Mouse (Mus musculus): ENCODE measurements around the gene Ufd1. TPM values are rescaled to one million over a fixed set of nuclear protein-coding genes. Genes with fewer than 3 reads are reported as not detected.

Gene Ufd1
- polyA plus RNA-seq (2015; fragmentation: Nextera tagmentation; extraction: Ambion mirVana), result 68.8 and 69.4 TPM in 2 replicates

DNA sequence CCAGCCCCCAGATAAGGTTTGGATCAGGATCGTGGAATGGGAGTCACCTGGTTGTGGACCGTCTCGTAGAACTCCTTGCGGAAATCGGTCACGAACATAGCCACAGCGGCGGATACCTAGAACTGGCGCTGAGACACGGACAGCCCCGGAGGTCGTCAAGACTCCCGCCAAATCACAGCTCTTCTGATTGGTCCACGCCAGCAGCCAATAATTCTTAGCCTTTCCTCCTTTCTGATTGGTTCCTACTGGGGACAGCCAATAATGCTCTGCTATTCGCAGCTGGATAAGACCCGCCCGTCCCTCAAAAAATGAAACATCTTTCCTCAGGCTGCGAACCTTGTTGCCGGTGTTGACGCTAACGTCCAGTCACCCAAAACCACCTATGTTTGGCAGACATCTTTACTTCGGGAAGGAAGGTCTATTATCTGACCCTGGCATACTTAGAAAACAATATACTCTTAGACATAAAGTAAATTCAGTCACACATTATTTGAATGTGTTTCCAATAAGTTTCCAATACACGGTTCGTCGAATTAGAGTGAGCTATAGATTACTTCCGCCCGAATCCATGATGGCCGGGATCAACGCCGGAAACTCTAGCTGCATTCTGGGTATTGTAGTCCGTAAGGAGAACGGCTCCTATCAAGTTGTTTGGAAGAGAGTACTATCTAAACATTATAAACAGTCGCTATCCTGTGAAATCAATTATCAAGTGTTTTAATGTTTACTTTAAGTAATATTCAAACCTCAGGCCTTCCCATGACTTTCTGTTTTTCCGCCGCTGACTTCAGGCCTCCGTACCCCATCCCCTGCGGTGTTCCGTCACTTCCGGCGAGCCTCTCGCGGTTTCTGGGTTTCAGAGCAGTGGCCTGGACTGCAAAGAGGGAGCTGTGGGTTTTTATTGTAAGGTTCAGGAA lies at the start of gene Ufd1, which contains the start of gene Cdc45:
Gene Ufd1, plus strand, starts transcription at position 312 of the 917 bp plus-strand sequence.
Gene Cdc45, minus strand, starts transcription at position 520 of the 917 bp plus-strand sequence.

DNA sequence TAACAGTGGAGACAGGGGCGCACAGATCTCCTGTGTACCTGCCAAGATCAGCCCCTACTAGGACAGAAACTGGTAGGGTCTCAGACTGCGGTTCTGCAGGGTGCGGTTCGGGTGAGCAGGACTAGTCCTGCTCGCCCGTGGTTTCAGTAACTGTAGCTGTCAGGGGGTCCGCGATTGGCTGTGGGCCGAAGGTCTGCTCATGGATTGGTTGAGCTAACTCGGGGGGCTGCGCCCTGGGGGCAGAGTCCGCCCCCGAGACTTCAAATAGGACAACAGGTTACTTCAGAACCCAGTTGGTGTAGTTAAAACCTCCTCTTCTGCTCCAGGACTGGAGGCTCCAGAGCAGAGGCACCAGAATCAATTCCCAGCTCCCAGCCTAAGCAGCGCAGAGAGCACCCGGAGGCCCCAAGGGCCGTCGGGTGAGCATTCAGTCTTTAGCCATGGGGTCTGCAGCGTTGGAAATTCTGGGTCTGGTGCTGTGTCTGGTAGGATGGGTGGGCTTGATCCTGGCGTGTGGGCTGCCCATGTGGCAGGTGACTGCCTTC lies 35.0 kb upstream of the Ufd1 start, which contains the start of gene Cldn5:
Gene Cldn5, plus strand, starts transcription at position 292 of the 545 bp plus-strand sequence.

DNA sequence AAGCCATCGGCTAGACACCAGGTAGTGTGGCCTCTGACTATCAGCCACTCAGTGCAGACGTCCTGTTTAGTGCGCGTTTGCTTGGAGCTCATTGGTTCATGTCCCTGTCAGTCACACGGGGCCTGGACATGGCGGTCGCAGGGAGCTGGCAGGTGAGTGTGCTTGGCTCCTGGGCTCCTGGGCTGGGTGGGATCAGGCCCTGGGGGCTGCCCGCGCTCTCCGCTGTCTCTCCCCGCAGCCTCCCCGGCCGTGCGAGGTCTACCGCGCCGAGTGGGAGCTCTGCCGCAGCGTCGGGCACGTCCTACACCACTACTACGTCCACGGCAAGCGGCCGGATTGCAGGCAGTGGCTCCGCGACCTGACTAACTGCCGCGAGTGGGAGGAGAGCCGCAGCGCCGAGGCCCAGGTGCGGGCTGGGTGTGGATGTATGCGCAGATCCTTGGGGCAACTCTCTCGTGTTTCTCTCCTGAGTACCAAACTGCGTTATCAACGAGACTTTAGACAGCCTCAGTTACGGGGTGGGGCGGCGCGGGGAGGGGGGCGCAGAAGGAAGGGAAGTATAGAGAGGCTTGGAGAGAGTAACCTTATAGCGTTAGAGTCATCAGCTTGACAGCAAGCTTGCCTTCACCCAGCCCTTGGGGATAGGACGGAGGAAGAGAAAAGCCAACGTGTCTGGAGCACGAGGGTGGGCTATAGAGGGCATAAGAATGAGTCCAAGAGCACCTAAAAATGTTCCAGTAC lies 25.1 kb downstream of the Ufd1 start, which contains the start of the genes 2510002D24Rik and Gm28539:
Gene 2510002D24Rik, plus strand, starts transcription at position 111 of the 741 bp plus-strand sequence.
Gene Gm28539, plus strand, starts transcription at position 117 of the 741 bp plus-strand sequence.

DNA sequence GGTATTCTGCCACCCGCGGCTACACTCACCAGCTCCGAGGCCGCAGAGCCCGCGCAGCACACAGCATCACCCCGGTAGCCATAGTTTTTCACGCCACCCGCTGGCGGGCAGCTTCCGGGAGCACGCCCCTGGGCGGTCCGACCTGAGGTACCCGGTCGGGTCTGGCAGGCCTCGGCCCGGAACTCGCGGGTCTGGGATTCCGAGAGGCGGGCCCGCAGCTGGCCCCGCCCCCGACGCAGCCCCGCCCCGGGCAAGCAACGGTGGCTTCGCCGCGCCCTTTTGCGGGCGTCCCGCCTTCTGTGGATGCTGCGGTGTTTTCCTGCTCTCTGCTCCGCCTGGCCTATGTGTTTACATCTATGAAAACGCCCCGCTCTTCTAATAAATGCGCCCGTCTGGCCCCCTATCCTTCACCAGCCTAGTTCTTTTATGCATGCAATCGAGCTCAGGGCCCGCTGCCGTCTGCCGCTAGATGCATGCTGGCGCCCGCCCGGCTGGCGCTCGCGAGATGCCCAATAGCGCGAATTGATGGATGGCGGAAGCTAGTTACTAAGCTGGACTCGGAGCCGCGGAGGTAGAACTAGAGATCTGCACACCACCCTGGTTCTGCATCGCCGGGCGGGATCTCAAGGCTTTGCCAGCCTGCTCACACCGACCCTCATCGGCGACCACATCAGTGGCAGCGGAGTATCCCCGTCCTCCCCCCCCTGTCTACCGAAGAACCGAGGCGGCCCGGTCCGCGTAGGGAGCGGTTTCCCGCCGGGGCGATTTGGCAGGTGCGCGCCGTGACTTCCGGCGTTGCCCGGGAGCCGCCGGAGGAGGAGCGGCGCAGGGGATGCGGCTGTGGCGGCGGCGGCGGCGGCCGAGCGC lies 65.1 kb downstream of the Ufd1 start, which contains the start of the genes Mrpl40 and Hira:
Gene Mrpl40, minus strand, starts transcription at position 421 of the 867 bp plus-strand sequence.
Gene Hira, plus strand, starts transcription at position 596 of the 867 bp plus-strand sequence.

Other genes with a start within 250 kb of the Ufd1 start
- gene Tbx1, start 221.1 kb upstream of the Ufd1 start, polyA plus RNA-seq (2015; fragmentation: Nextera tagmentation; extraction: Ambion mirVana), result 0.47 and 0.51 TPM in 2 replicates
- gene Gp1bb, start 189.4 kb upstream of the Ufd1 start, polyA plus RNA-seq (2015; fragmentation: Nextera tagmentation; extraction: Ambion mirVana), result 5.2 and 6.6 TPM in 2 replicates
- 1.1 and 1.5 TPM in 2 replicates for gene Gm49601, start 185.4 kb upstream of the Ufd1 start, polyA plus RNA-seq (2015; fragmentation: Nextera tagmentation; extraction: Ambion mirVana)
- 33.1 and 43.4 TPM in 2 replicates for gene Sept5, start 181.8 kb upstream of the Ufd1 start, polyA plus RNA-seq (2015; fragmentation: Nextera tagmentation; extraction: Ambion mirVana)
- gene Cldn5, start 34.9 kb upstream of the Ufd1 start, polyA plus RNA-seq (2015; fragmentation: Nextera tagmentation; extraction: Ambion mirVana), result 27.9 and 36.5 TPM in 2 replicates
- 7.9 and 10.9 TPM in 2 replicates for gene Cdc45, start 208 bp downstream of the Ufd1 start, polyA plus RNA-seq (2015; fragmentation: Nextera tagmentation; extraction: Ambion mirVana)
- gene 2510002D24Rik, start 24.8 kb downstream of the Ufd1 start, polyA plus RNA-seq (2015; fragmentation: Nextera tagmentation; extraction: Ambion mirVana), result 30.5 and 34.4 TPM in 2 replicates
- not detected in 2 replicates for gene Gm28539, start 24.8 kb downstream of the Ufd1 start, polyA plus RNA-seq (2015; fragmentation: Nextera tagmentation; extraction: Ambion mirVana)
- gene Mrpl40, start 65.1 kb downstream of the Ufd1 start, polyA plus RNA-seq (2015; fragmentation: Nextera tagmentation; extraction: Ambion mirVana), result 53.5 and 54.4 TPM in 2 replicates
- 6.8 and 6.9 TPM in 2 replicates for gene Hira, start 65.3 kb downstream of the Ufd1 start, polyA plus RNA-seq (2015; fragmentation: Nextera tagmentation; extraction: Ambion mirVana)